Comparison of ENCODE assay signal across 26 mouse cellular contexts in genomic region chr7:113035751-113036150, GRCm38 (mm10).
"Had no signal": no experiment of that assay in that cellular context is flagged by ENCODE, and none has a peak within 500 bp of the region (broad histone marks: within the 10 kb centered on the region; RNA-seq: fewer than 3 reads in every experiment).

No protein-coding gene starts in this region.

- H3K36me3 ChIP-seq: embryonic facial prominence, embryonic 10.5 days; embryonic facial prominence, embryonic 12.5 days; embryonic facial prominence, embryonic 13.5 days; embryonic facial prominence, embryonic 15.5 days; forebrain, embryonic 10.5 days; forebrain, embryonic 12.5 days; forebrain, embryonic 15.5 days; heart, embryonic 10.5 days had no signal

- DNase-seq: cerebellum, postnatal 10 days; cerebellum, postnatal 14 days; cerebellum, postnatal 25 days; cerebellum, postnatal 36 days; embryo, embryonic 11 days; forebrain, postnatal 0 days; gastrocnemius, adult 2 months; gastrocnemius, postnatal 10 days; gastrocnemius, postnatal 14 days; gastrocnemius, postnatal 25 days; gastrocnemius, postnatal 36 days; heart, adult 11 months; heart, adult 18-20 months; heart, adult 2 months had no signal

- H3K4me2 ChIP-seq: embryonic facial prominence, embryonic 12.5 days; embryonic facial prominence, embryonic 13.5 days; embryonic facial prominence, embryonic 15.5 days; forebrain, embryonic 12.5 days; forebrain, embryonic 13.5 days; forebrain, embryonic 15.5 days had no signal

- H3K27ac ChIP-seq: embryonic facial prominence, embryonic 10.5 days; embryonic facial prominence, embryonic 12.5 days; embryonic facial prominence, embryonic 13.5 days; embryonic facial prominence, embryonic 15.5 days; forebrain, embryonic 10.5 days; forebrain, embryonic 12.5 days; forebrain, embryonic 13.5 days; forebrain, embryonic 15.5 days; gastrocnemius, adult 2 months; heart, adult 2 months; heart, embryonic 10.5 days had no signal

- ATAC-seq: forebrain, embryonic 13.5 days; forebrain, embryonic 14.5 days; forebrain, embryonic 15.5 days; forebrain, embryonic 16.5 days; forebrain, postnatal 0 days had no signal

- H3K9ac ChIP-seq: embryonic facial prominence, embryonic 12.5 days; embryonic facial prominence, embryonic 13.5 days; embryonic facial prominence, embryonic 15.5 days; forebrain, embryonic 12.5 days; forebrain, embryonic 13.5 days; forebrain, embryonic 15.5 days; forebrain, postnatal 0 days had no signal

- H3K4me3 ChIP-seq: embryonic facial prominence, embryonic 10.5 days; embryonic facial prominence, embryonic 12.5 days; embryonic facial prominence, embryonic 13.5 days; embryonic facial prominence, embryonic 15.5 days; erythroblast, embryonic 14.5 days; forebrain, embryonic 10.5 days; forebrain, embryonic 12.5 days; forebrain, embryonic 13.5 days; forebrain, embryonic 15.5 days; gastrocnemius, adult 2 months; heart, adult 2 months; heart, embryonic 10.5 days had no signal

- H3K9me3 ChIP-seq: embryonic facial prominence, embryonic 10.5 days; embryonic facial prominence, embryonic 12.5 days; embryonic facial prominence, embryonic 13.5 days; embryonic facial prominence, embryonic 15.5 days; forebrain, embryonic 10.5 days; forebrain, embryonic 12.5 days; forebrain, embryonic 13.5 days; forebrain, embryonic 15.5 days; heart, embryonic 10.5 days had no signal

- H3K4me1 ChIP-seq: embryonic facial prominence, embryonic 13.5 days; embryonic facial prominence, embryonic 15.5 days; forebrain, embryonic 13.5 days; forebrain, embryonic 15.5 days; heart, embryonic 10.5 days had no signal

- H3K27me3 ChIP-seq: embryonic facial prominence, embryonic 12.5 days; embryonic facial prominence, embryonic 13.5 days; embryonic facial prominence, embryonic 15.5 days; forebrain, embryonic 12.5 days; forebrain, embryonic 13.5 days; forebrain, embryonic 15.5 days had no signal
